Mouse (Mus musculus): ENCODE results near the gene Lsm8. TPM values are rescaled to one million over a fixed set of nuclear protein-coding genes. Genes with fewer than 3 reads are reported as not detected.
"Not testable (repeated sequence)": the region's sequence is repeated elsewhere in the genome, so short reads cannot be mapped to it uniquely, and the experiment has no call there.

The Lsm8 gene
- polyA plus RNA-seq (2015; fragmentation: Nextera tagmentation; extraction: Ambion mirVana), result 97.1 and 103 TPM in 2 replicates

GRCm38 (mm10) chr6:18848051-18848701 lies at the start of gene Lsm8:
TSS of gene Lsm8 (plus strand) at chr6:18848579.
- Histone ChIP-seq H3K27ac (replicated peaks) (peak within 1 kb of the TSS; percentile 93), H3K9ac (replicated peaks) (peak within 1 kb of the TSS; percentile 91), H3K4me3 (replicated peaks) (peak within 1 kb of the TSS; percentile 92), H3K9me3 (replicated peaks) (no peaks in the 10 kb centered on the region), H3K36me3 (peaks cover 7% of the 10 kb centered on the region; the same call in 1 of the 2 replicates), H3K27me3 (replicated peaks) (no peaks in the 10 kb centered on the region), H3K4me1 (peaks cover 12% of the 10 kb centered on the region), H3K4me2 (peak within 1 kb of the TSS; percentile 58)
- WGBS, result 3% methylated on average over 37 of the region's 37 CpGs
- peak; percentile 100 for ATAC-seq (ENCODE audit: low FRiP score)

- H3K4me2 ChIP-seq, result no peak overlapping the region
- 97% methylated on average over 2 of the region's 2 CpGs for WGBS
- no peak overlapping the region for H3K4me3 ChIP-seq (replicated peaks)
- no peak overlapping the region for H3K9ac ChIP-seq (replicated peaks)
- H3K4me1 ChIP-seq, result no peaks in the 10 kb centered on the region
- no peaks in the 10 kb centered on the region for H3K36me3 ChIP-seq
- no peaks in the 10 kb centered on the region for H3K27me3 ChIP-seq (replicated peaks)
- no peak for ATAC-seq (ENCODE audit: low FRiP score)
- H3K27ac ChIP-seq (replicated peaks), result no peak overlapping the region
- H3K9me3 ChIP-seq (replicated peaks), result no peaks in the 10 kb centered on the region
Measured at GRCm38 (mm10) chr6:18800869-18801511, 47.4 kb upstream of the Lsm8 start.

- ATAC-seq (ENCODE audit: low FRiP score), result no peak
- Histone ChIP-seq H3K27me3 (replicated peaks) (no peaks in the 10 kb centered on the region), H3K4me1 (no peaks in the 10 kb centered on the region), H3K4me2 (no peak overlapping the region), H3K4me3 (replicated peaks) (no peak overlapping the region), H3K9ac (replicated peaks) (no peak overlapping the region), H3K9me3 (replicated peaks) (no peaks in the 10 kb centered on the region), H3K27ac (replicated peaks) (no peak overlapping the region), H3K36me3 (no peaks in the 10 kb centered on the region)
- WGBS, result 69% methylated on average over 1 of the region's 1 CpGs
Measured at GRCm38 (mm10) chr6:18812623-18813022, 35.8 kb upstream of the Lsm8 start.

GRCm38 (mm10) chr6:18815606-18816005 lies 32.8 kb upstream of the Lsm8 start:
- WGBS, result 83% methylated on average over 2 of the region's 2 CpGs
- Histone ChIP-seq H3K27ac (replicated peaks) (no peak overlapping the region), H3K4me1 (no peaks in the 10 kb centered on the region), H3K9ac (replicated peaks) (no peak overlapping the region), H3K4me2 (no peak overlapping the region), H3K4me3 (replicated peaks) (no peak overlapping the region), H3K36me3 (no peaks in the 10 kb centered on the region), H3K27me3 (replicated peaks) (no peaks in the 10 kb centered on the region), H3K9me3 (replicated peaks) (no peaks in the 10 kb centered on the region)
- ATAC-seq (ENCODE audit: low FRiP score), result no peak

GRCm38 (mm10) chr6:18819343-18819742 lies 29.0 kb upstream of the Lsm8 start:
- Histone ChIP-seq H3K4me1 (no peaks in the 10 kb centered on the region), H3K9ac (replicated peaks) (no peak overlapping the region), H3K27me3 (replicated peaks) (no peaks in the 10 kb centered on the region), H3K4me3 (replicated peaks) (no peak overlapping the region), H3K36me3 (no peaks in the 10 kb centered on the region), H3K4me2 (no peak overlapping the region), H3K9me3 (replicated peaks) (no peaks in the 10 kb centered on the region), H3K27ac (replicated peaks) (no peak overlapping the region)
- WGBS, result 18% methylated on average over 4 of the region's 4 CpGs
- ATAC-seq (ENCODE audit: low FRiP score), result peak; percentile 35; the same call in 1 of the 2 replicates

GRCm38 (mm10) chr6:18820246-18820645 lies 28.1 kb upstream of the Lsm8 start:
- Histone ChIP-seq H3K4me1 (no peaks in the 10 kb centered on the region), H3K27ac (replicated peaks) (no peak overlapping the region), H3K9ac (replicated peaks) (no peak overlapping the region), H3K36me3 (no peaks in the 10 kb centered on the region), H3K4me3 (replicated peaks) (no peak overlapping the region), H3K27me3 (replicated peaks) (no peaks in the 10 kb centered on the region), H3K4me2 (no peak overlapping the region), H3K9me3 (replicated peaks) (no peaks in the 10 kb centered on the region)
- 72% methylated on average over 4 of the region's 4 CpGs for WGBS
- ATAC-seq (ENCODE audit: low FRiP score), result no peak

- H3K4me1 ChIP-seq, result no peaks in the 10 kb centered on the region
- no peak overlapping the region for H3K4me3 ChIP-seq (replicated peaks)
- no peak overlapping the region for H3K4me2 ChIP-seq
- no peaks in the 10 kb centered on the region for H3K27me3 ChIP-seq (replicated peaks)
- no peak for ATAC-seq (ENCODE audit: low FRiP score)
- H3K27ac ChIP-seq (replicated peaks), result no peak overlapping the region
- 58% methylated on average over 1 of the region's 1 CpGs for WGBS
- H3K9me3 ChIP-seq (replicated peaks), result no peaks in the 10 kb centered on the region
- H3K36me3 ChIP-seq, result no peaks in the 10 kb centered on the region
- H3K9ac ChIP-seq (replicated peaks), result no peak overlapping the region
Measured at GRCm38 (mm10) chr6:18822812-18823211, 25.6 kb upstream of the Lsm8 start.

GRCm38 (mm10) chr6:18832958-18833357 lies 15.4 kb upstream of the Lsm8 start:
- no peak overlapping the region for H3K4me3 ChIP-seq (replicated peaks)
- H3K27me3 ChIP-seq (replicated peaks), result no peaks in the 10 kb centered on the region
- no peak overlapping the region for H3K4me2 ChIP-seq
- H3K27ac ChIP-seq (replicated peaks), result no peak overlapping the region
- no peak overlapping the region for H3K9ac ChIP-seq (replicated peaks)
- no peak for ATAC-seq (ENCODE audit: low FRiP score)
- H3K9me3 ChIP-seq (replicated peaks), result no peaks in the 10 kb centered on the region
- H3K4me1 ChIP-seq, result no peaks in the 10 kb centered on the region
- no peaks in the 10 kb centered on the region for H3K36me3 ChIP-seq
- WGBS, result 84% methylated on average over 1 of the region's 1 CpGs

- not testable (repeated sequence) for H3K4me3 ChIP-seq (replicated peaks); H3K27ac ChIP-seq (replicated peaks); H3K4me2 ChIP-seq; H3K27me3 ChIP-seq (replicated peaks); H3K36me3 ChIP-seq; H3K9ac ChIP-seq (replicated peaks); H3K4me1 ChIP-seq; H3K9me3 ChIP-seq (replicated peaks); ATAC-seq (ENCODE audit: low FRiP score)
- 81% methylated on average over 6 of the region's 11 CpGs for WGBS
Measured at GRCm38 (mm10) chr6:18844529-18844928, 3.9 kb upstream of the Lsm8 start.

GRCm38 (mm10) chr6:18845571-18845970 lies 2.8 kb upstream of the Lsm8 start:
- not testable (repeated sequence) for H3K4me3 ChIP-seq (replicated peaks); H3K27me3 ChIP-seq (replicated peaks); H3K9ac ChIP-seq (replicated peaks); H3K4me2 ChIP-seq; H3K9me3 ChIP-seq (replicated peaks); H3K27ac ChIP-seq (replicated peaks); H3K36me3 ChIP-seq; ATAC-seq (ENCODE audit: low FRiP score)
- WGBS, result 45% methylated on average over 6 of the region's 7 CpGs
- H3K4me1 ChIP-seq, result peaks cover 12% of the 10 kb centered on the region

GRCm38 (mm10) chr6:18848702-18849061 lies 303 bp downstream of the Lsm8 start:
- under 1% methylated on average over 28 of the region's 28 CpGs for WGBS
- H3K27me3 ChIP-seq (replicated peaks), result no peaks in the 10 kb centered on the region
- H3K9ac ChIP-seq (replicated peaks), result peak overlapping the region; percentile 91
- H3K4me1 ChIP-seq, result peaks cover 12% of the 10 kb centered on the region
- no peaks in the 10 kb centered on the region for H3K9me3 ChIP-seq (replicated peaks)
- peak overlapping the region; percentile 58 for H3K4me2 ChIP-seq
- peak overlapping the region; percentile 92 for H3K4me3 ChIP-seq (replicated peaks)
- H3K27ac ChIP-seq (replicated peaks), result peak overlapping the region; percentile 93
- H3K36me3 ChIP-seq, result peaks cover 8% of the 10 kb centered on the region; the same call in 1 of the 2 replicates
- peak; percentile 83 for ATAC-seq (ENCODE audit: low FRiP score)

- no peak overlapping the region for H3K9ac ChIP-seq (replicated peaks)
- no peaks in the 10 kb centered on the region for H3K9me3 ChIP-seq (replicated peaks)
- peaks cover 31% of the 10 kb centered on the region for H3K36me3 ChIP-seq
Measured at GRCm38 (mm10) chr6:18855323-18855722, 6.9 kb downstream of the Lsm8 start.

More at GRCm38 (mm10) chr6:18855323-18855722, 6.9 kb downstream of the Lsm8 start:
- Histone ChIP-seq H3K27ac (replicated peaks) (no peak overlapping the region), H3K4me2 (no peak overlapping the region), H3K27me3 (replicated peaks) (no peaks in the 10 kb centered on the region), H3K4me3 (replicated peaks) (no peak overlapping the region), H3K4me1 (peaks cover under 1% of the 10 kb centered on the region; the same call in 1 of the 2 replicates)
- ATAC-seq (ENCODE audit: low FRiP score), result no peak
